Mouse (Mus musculus) G1E (cell line): ENCODE measurements around the gene Slc28a1. TPM values are rescaled to one million over a fixed set of nuclear protein-coding genes. Genes with fewer than 3 reads are reported as not detected.

Experiments
- ATAC-seq: 2 replicates; pipeline ENCODE4 v1.8.0; 2016; ENCODE audit warnings: mild to moderate bottlenecking; ENCODE audit not compliant: insufficient number of reproducible peaks, poor library complexity, low FRiP score, severe bottlenecking; ENCODE audit errors: extremely low read depth
- DNase-seq: peaks from one replicate; pipeline ENCODE4 v3.0.0; 2012; ENCODE audit warnings: low spot score
- H3K27me3 ChIP-seq: 2 replicates; pipeline ENCODE4 v1.6.1; 2012; ENCODE audit warnings: mild to moderate bottlenecking, low read length, inconsistent platforms; ENCODE audit not compliant: insufficient read depth
- H3K36me3 ChIP-seq: replicated peaks from 2 replicates; pipeline ENCODE3; 2012; ENCODE audit warnings: mild to moderate bottlenecking, inconsistent platforms
- H3K4me1 ChIP-seq: 2 replicates; pipeline ENCODE4 v1.6.1; 2012; ENCODE audit warnings: low read depth, low read length, inconsistent platforms, mixed read lengths; ENCODE audit not compliant: insufficient read depth
- H3K4me3 ChIP-seq: 2 replicates; pipeline ENCODE4 v1.5.1; 2012; ENCODE audit warnings: low read depth, mild to moderate bottlenecking, inconsistent platforms, low read length, moderate library complexity, mixed read lengths
- H3K9me3 ChIP-seq: replicated peaks from 2 replicates; pipeline ENCODE4 v1.6.1; 2012; ENCODE audit warnings: inconsistent platforms
- CTCF ChIP-seq: IDR thresholded peaks from 2 replicates; pipeline ENCODE4 v1.5.1; 2012; ENCODE audit warnings: low read depth, low read length, inconsistent platforms, mixed read lengths
- GATA1 ChIP-seq: IDR thresholded peaks from 2 replicates; pipeline ENCODE4 v1.6.1; 2012; ENCODE audit warnings: borderline replicate concordance, low read length, inconsistent platforms, mixed read lengths
- GATA2 ChIP-seq: IDR thresholded peaks from 2 replicates; pipeline ENCODE4 v1.6.1; 2012; ENCODE audit warnings: low read depth, low read length, inconsistent platforms, borderline replicate concordance
- POLR2AphosphoS5 ChIP-seq: IDR thresholded peaks from 2 replicates; pipeline ENCODE4 v1.6.1; 2012; ENCODE audit warnings: low read depth, low read length, inconsistent platforms; ENCODE audit not compliant: insufficient replicate concordance
- TAL1 ChIP-seq: conservative IDR thresholded peaks from 2 replicates; pipeline ENCODE4 v1.6.1; 2012; ENCODE audit warnings: low read depth, low read length, inconsistent platforms, mixed read lengths
- polyA plus RNA-seq: library from polyadenylated mRNA; stranded (reverse); fragments of >175 nt; gene quantifications from 2 replicates; pipeline ENCODE4 v1.2.3, GENCODE M21; 2012
- total RNA-seq, 2 experiments: library from RNA; stranded (forward) in 1 of 2; stranded (reverse) in 1 of 2; fragments of 200-1000 nt in 1 of 2; fragments of >200 nt in 1 of 2; fragmentation: Nextera tagmentation in 1 of 2; gene quantifications; 2 replicates each; pipeline ENCODE4 v1.2.3; 2014 to 2017

The Slc28a1 gene
- total and polyA plus RNA-seq, 3 experiments, result not detected

GRCm38 (mm10) chr7:81105525-81105924, 9.1 kb upstream of the Slc28a1 start:
- DNase-seq (no peak), ATAC-seq (no peak)
- Histone ChIP-seq H3K4me3 (no peak overlapping the region), H3K27me3 (peaks cover 11% of the 10 kb centered on the region), H3K36me3 (peaks cover 16% of the 10 kb centered on the region), H3K9me3 (no peaks in the 10 kb centered on the region), H3K4me1 (peaks cover 19% of the 10 kb centered on the region; the same call in 1 of the 2 replicates)
- no peak for TF ChIP-seq POLR2AphosphoS5
- no peak for TF ChIP-seq CTCF
- TF ChIP-seq GATA1, result no peak
- no peak for TF ChIP-seq GATA2
- TF ChIP-seq TAL1, result no peak

- Histone ChIP-seq H3K9me3 (no peaks in the 10 kb centered on the region), H3K36me3 (peaks cover 8% of the 10 kb centered on the region), H3K4me3 (no peak overlapping the region), H3K4me1 (peaks cover 15% of the 10 kb centered on the region; the same call in 1 of the 2 replicates), H3K27me3 (peaks cover 33% of the 10 kb centered on the region)
- ATAC-seq (no peak), DNase-seq (no peak)
- TF ChIP-seq TAL1 (no peak), POLR2AphosphoS5 (no peak), CTCF (no peak), GATA2 (no peak), GATA1 (no peak)
Measured at GRCm38 (mm10) chr7:81108226-81108625, 6.4 kb upstream of the Slc28a1 start.

- Histone ChIP-seq H3K27me3 (peaks cover 40% of the 10 kb centered on the region), H3K36me3 (no peaks in the 10 kb centered on the region), H3K4me1 (peaks cover 7% of the 10 kb centered on the region; the same call in 1 of the 2 replicates), H3K4me3 (no peak overlapping the region), H3K9me3 (no peaks in the 10 kb centered on the region)
- ATAC-seq (no peak), DNase-seq (no peak)
- TF ChIP-seq CTCF (no peak), GATA1 (no peak), GATA2 (no peak), POLR2AphosphoS5 (no peak), TAL1 (no peak)
Measured at GRCm38 (mm10) chr7:81109717-81110651, 4.6 kb upstream of the Slc28a1 start.

- H3K9me3 ChIP-seq, result no peaks in the 10 kb centered on the region
- H3K36me3 ChIP-seq, result no peaks in the 10 kb centered on the region
- TF ChIP-seq GATA2 (no peak), CTCF (no peak), TAL1 (no peak)
- no peak overlapping the region for H3K4me3 ChIP-seq
- H3K27me3 ChIP-seq, result peaks cover 48% of the 10 kb centered on the region
- no peak for DNase-seq
- no peak for ATAC-seq
- peaks cover 7% of the 10 kb centered on the region; the same call in 1 of the 2 replicates for H3K4me1 ChIP-seq
Measured at GRCm38 (mm10) chr7:81110791-81111190, 3.8 kb upstream of the Slc28a1 start.

GRCm38 (mm10) chr7:81111729-81112128, 2.9 kb upstream of the Slc28a1 start:
- Histone ChIP-seq H3K4me3 (no peak overlapping the region), H3K4me1 (peaks cover 7% of the 10 kb centered on the region; the same call in 1 of the 2 replicates), H3K27me3 (peaks cover 58% of the 10 kb centered on the region), H3K36me3 (no peaks in the 10 kb centered on the region), H3K9me3 (no peaks in the 10 kb centered on the region)
- TF ChIP-seq GATA1 (no peak), CTCF (no peak), TAL1 (no peak), POLR2AphosphoS5 (no peak), GATA2 (no peak)
- no peak for ATAC-seq
- DNase-seq, result no peak

- H3K4me3 ChIP-seq, result no peak overlapping the region
- peaks cover 67% of the 10 kb centered on the region for H3K27me3 ChIP-seq
- H3K4me1 ChIP-seq, result peaks cover 7% of the 10 kb centered on the region; the same call in 1 of the 2 replicates
- DNase-seq (no peak), ATAC-seq (no peak)
- H3K9me3 ChIP-seq, result no peaks in the 10 kb centered on the region
- TF ChIP-seq GATA1 (no peak), GATA2 (no peak), CTCF (no peak), POLR2AphosphoS5 (no peak), TAL1 (no peak)
- no peaks in the 10 kb centered on the region for H3K36me3 ChIP-seq
Measured at GRCm38 (mm10) chr7:81112686-81113360, 1.8 kb upstream of the Slc28a1 start.
